Mouse (Mus musculus) megakaryocyte, embryonic 14.5 days (primary cell): Measurements from ENCODE around the gene Epor.

Experiments
- FLI1 ChIP-seq: IDR thresholded peaks from 2 replicates; pipeline ENCODE4 v1.6.1; 2012; ENCODE audit warnings: low read length, inconsistent platforms, mixed read lengths
- GATA1 ChIP-seq: IDR thresholded peaks from 3 replicates; pipeline ENCODE4 v1.6.1; 2012; ENCODE audit warnings: mixed read lengths, low read length, inconsistent platforms, borderline replicate concordance

GRCm38 (mm10) chr9:21963417-21963816 is at the start of gene Epor:
- peak; percentile 56; the same call in 1 of the 3 replicates for TF ChIP-seq GATA1
- no peak for TF ChIP-seq FLI1
